Mouse (Mus musculus) liver, adult 2 months (tissue): ENCODE data around the gene Nfkbia.

Experiments
- CTCF ChIP-seq: fragments of 200-500 bp; IDR thresholded peaks from 2 replicates; pipeline ENCODE4 v1.5.1; 2011; ENCODE audit warnings: low read depth, low read length, control low read depth
- POLR2A ChIP-seq: fragments of 200-500 bp; IDR thresholded peaks from 2 replicates; pipeline ENCODE4 v1.6.1; 2011; ENCODE audit warnings: low read length, control low read depth; ENCODE audit not compliant: insufficient read depth; ENCODE audit errors: extremely low read depth

DNA sequence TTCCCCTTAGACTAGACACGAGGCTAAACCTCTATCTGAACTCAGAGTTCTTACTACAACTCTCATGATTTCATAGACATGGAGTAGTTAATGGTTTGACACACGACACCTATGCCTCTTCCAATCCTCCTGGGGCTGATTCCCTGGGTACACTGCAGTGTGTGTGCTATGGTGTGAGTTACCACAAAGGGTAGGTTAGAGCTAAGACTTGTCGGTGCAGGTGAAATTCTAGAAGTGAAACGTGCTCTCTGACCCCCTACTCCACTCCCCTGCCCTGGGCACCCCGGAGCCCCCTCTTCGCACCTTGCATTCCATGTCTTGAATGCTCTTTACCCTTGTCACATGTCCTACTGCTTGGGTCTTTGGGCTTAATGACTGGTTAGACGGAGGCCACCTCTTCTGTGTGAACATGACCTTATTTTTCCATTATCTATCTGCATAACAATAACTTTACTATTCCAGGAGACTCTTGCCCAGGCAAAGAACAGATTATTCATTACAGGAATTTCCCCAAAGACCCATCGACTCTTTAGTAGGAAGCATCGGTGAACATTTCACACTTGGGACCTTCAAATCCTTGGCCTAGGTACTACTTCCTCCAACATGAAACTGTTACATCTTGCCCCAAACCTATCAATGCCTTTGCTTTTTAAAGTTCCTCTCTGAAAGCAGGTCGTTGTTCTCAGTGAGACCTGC lies 8.2 kb downstream of the Nfkbia start:
- no peak for TF ChIP-seq CTCF
- TF ChIP-seq POLR2A: no peak
